In genomic region chr4:107879254-107880050, GRCm38 (mm10) we compare ENCODE assay signal across 8 mouse cellular contexts. TPM values are rescaled to one million over a fixed set of nuclear protein-coding genes. Genes with fewer than 3 reads are reported as not detected.
DNase-seq lines count a peak whose midpoint lies in the region; ATAC-seq lines count a peak whose summit lies in the region.

TSS of gene Magoh (plus strand) at chr4:107879755.

- intact Hi-C loops in gastrocnemius, postnatal 14 days (cut with DNase I; ENCODE audit: low total_unique reads): no loop called here
- intact Hi-C loops in left cerebral cortex, postnatal 10 days (cut with DNase I): no loop called here

- peak; percentile 97 for ATAC-seq in inflammation-experienced regulatory T-cells, adult 6 months
- peak; percentile 94 for ATAC-seq in megakaryocyte-erythroid progenitor cell, adult 5-6 weeks (replicated peaks; ENCODE audit: low FRiP score, low TSS enrichment, poor library complexity, severe bottlenecking)

- peak; percentile 96 to 99 for DNase-seq in adrenal gland, adult (ENCODE audit: inconsistent age in 2 of 2, low spot score in 1 of 2)
- peak; percentile 100 for DNase-seq in embryo, embryonic 10.5 days (ENCODE audit: low spot score)
- DNase-seq in gastrocnemius, postnatal 14 days: peak; percentile 97
- peak; percentile 97 to 98 for DNase-seq in left cerebral cortex, postnatal 10 days (ENCODE audit: extremely low spot score in 1 of 2, low spot score in 2 of 2)
- peak; percentile 95 for DNase-seq in right cerebral cortex, postnatal 25 days
- peak; percentile 90 to 98 for DNase-seq in urinary bladder, postnatal 4 days (ENCODE audit: low spot score in 2 of 2)

RNA-seq across cellular contexts. Expression of gene Magoh, which starts in this region (rescaled TPM):
- total RNA-seq in gastrocnemius, postnatal 14 days (2021): 10 to 100 TPM; 25.9 to 33.0 TPM
- 100 to 1,000 TPM; 115 to 162 (median 117) TPM for polyA plus RNA-seq in inflammation-experienced regulatory T-cells, adult 6 months (2017; shearing (Covaris generic))
- total RNA-seq in left cerebral cortex, postnatal 10 days (2021): 10 to 100 TPM; 43.9 to 46.4 TPM
- 256 and 308 TPM in 2 replicates for total RNA-seq in megakaryocyte-erythroid progenitor cell, adult 5-6 weeks (2014; fragmentation: Nextera tagmentation)
- total RNA-seq in megakaryocyte-erythroid progenitor cell, adult 5-6 weeks (2017): 300 and 428 TPM in 2 replicates

Comparison
In these comparisons a context has a peak if more than half of its experiments do, and no peak if none do; other contexts are left out.
1. Peak in every context shown above with its lines: DNase-seq and ATAC-seq.
2. RNA of gene Magoh (total RNA-seq): 256 to 428 TPM in megakaryocyte-erythroid progenitor cell, adult 5-6 weeks; 43.9 to 46.4 TPM in left cerebral cortex, postnatal 10 days and 25.9 to 33.0 TPM in gastrocnemius, postnatal 14 days; every median in the first group is over 4 times any median in the second.